In the genomic region with DNA sequence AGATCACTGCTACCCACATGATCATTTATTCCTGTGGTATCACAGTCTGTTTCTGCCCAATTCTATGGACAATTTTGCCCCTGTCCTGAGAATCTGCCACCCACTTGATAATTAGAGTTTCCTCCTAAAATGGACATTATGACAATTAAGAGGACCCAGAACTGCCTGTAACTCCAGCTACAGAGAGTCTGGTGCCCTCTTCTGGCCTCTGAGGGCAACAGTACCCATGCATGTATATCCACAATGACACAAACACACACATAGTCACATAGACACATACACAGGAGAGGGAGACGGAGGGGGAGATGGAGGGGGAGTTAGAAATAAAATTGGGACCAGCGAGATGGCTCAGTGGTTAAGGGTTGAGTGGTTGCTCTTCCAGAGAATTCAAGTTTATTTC, we compare ENCODE assay signal across 18 mouse cellular contexts.
DNase-seq lines count a peak whose midpoint lies in the region; ATAC-seq and TF ChIP-seq lines count a peak whose summit lies in the region.
"Had no signal": no experiment of that assay in that cellular context is flagged by ENCODE, and none has a peak within 500 bp of the region (broad histone marks: within the 10 kb centered on the region; RNA-seq: fewer than 3 reads in every experiment).

No protein-coding gene starts in this region.

- no peak overlapping the region for H3K27ac ChIP-seq in intestine, postnatal 0 days (ENCODE audit: low read depth, low read length)
- no peak overlapping the region for H3K27ac ChIP-seq in intestine, embryonic 15.5 days
- H3K27ac ChIP-seq in lung, embryonic 14.5 days (ENCODE audit: low read depth) = no peak overlapping the region
- H3K27ac ChIP-seq: embryonic facial prominence, embryonic 13.5 days; heart, embryonic 13.5 days; limb, embryonic 10.5 days; macrophage; midbrain, embryonic 13.5 days had no signal

- no peaks in the 10 kb centered on the region for H3K36me3 ChIP-seq in intestine, postnatal 0 days (ENCODE audit: control insufficient read depth, insufficient read depth)
- no peaks in the 10 kb centered on the region for H3K36me3 ChIP-seq in intestine, embryonic 15.5 days
- no peaks in the 10 kb centered on the region for H3K36me3 ChIP-seq in lung, embryonic 14.5 days (ENCODE audit: insufficient read depth)
- H3K36me3 ChIP-seq: embryonic facial prominence, embryonic 13.5 days; heart, embryonic 13.5 days; limb, embryonic 10.5 days; midbrain, embryonic 13.5 days had no signal

- no peak for TF ChIP-seq POLR2A in brain, embryonic 14.5 days (IDR thresholded peaks at IDR 0.05; ENCODE audit: borderline replicate concordance, extremely low read depth, insufficient read depth, insufficient read length, poor library complexity, severe bottlenecking)

- no peak overlapping the region for H3K4me2 ChIP-seq in intestine, postnatal 0 days (replicated peaks; ENCODE audit: low read depth)
- H3K4me2 ChIP-seq in intestine, embryonic 15.5 days (replicated peaks) = no peak overlapping the region
- H3K4me2 ChIP-seq in lung, embryonic 14.5 days = no peak overlapping the region
- H3K4me2 ChIP-seq: embryonic facial prominence, embryonic 13.5 days; heart, embryonic 13.5 days; midbrain, embryonic 13.5 days had no signal

- ATAC-seq in intestine, postnatal 0 days = no peak
- no peak for ATAC-seq in intestine, embryonic 15.5 days
- ATAC-seq in lung, embryonic 14.5 days (ENCODE audit: insufficient read depth) = no peak
- ATAC-seq: midbrain, embryonic 13.5 days had no signal

- H3K4me3 ChIP-seq in intestine, postnatal 0 days (ENCODE audit: low read depth, low read length) = no peak overlapping the region
- H3K4me3 ChIP-seq in intestine, embryonic 15.5 days (replicated peaks) = no peak overlapping the region
- no peak overlapping the region for H3K4me3 ChIP-seq in lung, embryonic 14.5 days (ENCODE audit: low read depth, low read length)
- H3K4me3 ChIP-seq: embryonic facial prominence, embryonic 13.5 days; heart, embryonic 13.5 days; limb, embryonic 10.5 days; midbrain, embryonic 13.5 days had no signal

- peak; percentile 7 for DNase-seq in lung, embryonic 14.5 days
- DNase-seq in lung, postnatal 4 days = no peak
- peak; percentile 26 for DNase-seq in ES-CJ7 (ENCODE audit: low read depth, low spot score)
- DNase-seq in brain, embryonic 14.5 days (ENCODE audit: low read depth) = no peak
- DNase-seq in gastrocnemius, adult 18-20 months (ENCODE audit: low spot score) = no peak
- no peak for DNase-seq in ovary, postnatal 36 days (ENCODE audit: low spot score)
- DNase-seq: adrenal gland, adult 2 months; cerebellum, adult 18-20 months; heart, postnatal 4 days; kidney, adult 9 months; thymus, adult 18-20 months had no signal

- no peak overlapping the region for H3K9ac ChIP-seq in intestine, postnatal 0 days (ENCODE audit: low read depth, low read length)
- no peak overlapping the region for H3K9ac ChIP-seq in intestine, embryonic 15.5 days
- H3K9ac ChIP-seq in lung, embryonic 14.5 days = no peak overlapping the region
- H3K9ac ChIP-seq: embryonic facial prominence, embryonic 13.5 days; heart, embryonic 13.5 days; midbrain, embryonic 13.5 days had no signal

- no peaks in the 10 kb centered on the region for H3K27me3 ChIP-seq in intestine, postnatal 0 days (replicated peaks; ENCODE audit: control insufficient read depth, insufficient read depth, low read length)
- H3K27me3 ChIP-seq in intestine, embryonic 15.5 days (replicated peaks) = no peaks in the 10 kb centered on the region
- no peaks in the 10 kb centered on the region for H3K27me3 ChIP-seq in lung, embryonic 14.5 days (ENCODE audit: insufficient read depth, low read length)
- H3K27me3 ChIP-seq: embryonic facial prominence, embryonic 13.5 days; heart, embryonic 13.5 days; midbrain, embryonic 13.5 days had no signal

- TF ChIP-seq CTCF in intestine, postnatal 0 days (IDR thresholded peaks at IDR 0.05; ENCODE audit: low read depth) = peak; percentile 41
- TF ChIP-seq CTCF in lung, embryonic 14.5 days (IDR thresholded peaks at IDR 0.05; ENCODE audit: low read depth) = no peak; the same call in 1 of the 2 replicates
- peak; percentile 17; the same call in 1 of the 2 replicates for TF ChIP-seq CTCF in brain, embryonic 14.5 days (IDR thresholded peaks at IDR 0.05; ENCODE audit: borderline replicate concordance, extremely low read depth, insufficient read depth, insufficient read length)

- 78% methylated on average over 2 of the region's 2 CpGs for WGBS in intestine, postnatal 0 days
- 81% methylated on average over 2 of the region's 2 CpGs for WGBS in intestine, embryonic 15.5 days
- 89% methylated on average over 2 of the region's 2 CpGs for WGBS in lung, embryonic 14.5 days

- no peaks in the 10 kb centered on the region for H3K4me1 ChIP-seq in intestine, postnatal 0 days (replicated peaks; ENCODE audit: control insufficient read depth, insufficient read depth, low read length)
- H3K4me1 ChIP-seq in intestine, embryonic 15.5 days (replicated peaks) = no peaks in the 10 kb centered on the region
- no peaks in the 10 kb centered on the region for H3K4me1 ChIP-seq in lung, embryonic 14.5 days (ENCODE audit: insufficient read depth)
- H3K4me1 ChIP-seq: embryonic facial prominence, embryonic 13.5 days; heart, embryonic 13.5 days; limb, embryonic 10.5 days; midbrain, embryonic 13.5 days had no signal

- no peaks in the 10 kb centered on the region for H3K9me3 ChIP-seq in intestine, postnatal 0 days (ENCODE audit: control insufficient read depth)
- H3K9me3 ChIP-seq in intestine, embryonic 15.5 days = no peaks in the 10 kb centered on the region
- no peaks in the 10 kb centered on the region for H3K9me3 ChIP-seq in lung, embryonic 14.5 days (ENCODE audit: low read depth, low read length)
- H3K9me3 ChIP-seq: embryonic facial prominence, embryonic 13.5 days; heart, embryonic 13.5 days; limb, embryonic 10.5 days; midbrain, embryonic 13.5 days had no signal

Comparison
In these comparisons a context has a peak if more than half of its experiments do, and no peak if none do; other contexts are left out.
1. DNase-seq: peak in lung, embryonic 14.5 days (single experiment) and ES-CJ7 (single experiment); none in lung, postnatal 4 days (0 of 2), brain, embryonic 14.5 days (single experiment), gastrocnemius, adult 18-20 months (single experiment) and ovary, postnatal 36 days (single experiment).